Mouse (Mus musculus) testis, postnatal 10 days (tissue): ENCODE data around the gene Tmc5.

Experiments used
- DNase-seq: peaks from one replicate; pipeline ENCODE4 v3.0.0; 2021; ENCODE audit warnings: low spot score

Tmc5 gene

DNA sequence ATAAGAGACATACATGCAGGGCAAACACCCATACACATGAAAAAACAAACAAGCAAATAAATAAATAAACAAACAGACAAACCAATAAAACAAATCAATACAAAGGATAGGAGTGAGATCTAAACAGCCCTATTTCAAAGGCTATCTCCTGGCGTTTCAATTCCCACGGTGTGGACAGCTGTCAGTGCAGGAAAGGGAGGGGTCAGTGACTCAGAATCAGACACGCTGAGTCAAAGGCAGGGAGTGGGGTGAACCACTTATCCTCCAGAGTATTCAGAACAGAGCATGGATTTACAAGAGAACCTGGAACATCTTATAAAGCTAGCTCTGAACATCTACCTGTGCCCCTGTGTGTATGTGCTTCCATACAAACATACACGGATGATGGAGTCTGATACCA, 100.1 kb downstream of the Tmc5 start:
- DNase-seq, result no peak

DNA sequence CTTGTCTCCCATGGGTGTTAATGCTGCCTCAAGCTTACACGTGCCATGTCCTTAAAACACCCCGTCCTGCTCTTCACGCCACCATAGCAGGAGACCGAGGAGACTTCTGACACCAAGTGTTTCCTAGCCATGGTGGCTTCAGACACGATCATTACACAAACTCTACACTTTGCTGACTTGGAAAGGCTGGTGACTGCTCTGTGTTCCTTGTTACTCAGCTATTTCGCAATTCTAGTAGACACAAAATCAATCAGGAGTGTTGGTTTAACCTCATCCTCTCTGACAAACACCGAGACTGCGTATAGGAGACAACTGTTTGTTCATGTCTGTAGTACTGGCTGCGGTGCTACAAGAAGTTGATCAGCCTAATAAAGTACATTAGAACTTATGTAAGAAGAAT, 101.8 kb downstream of the Tmc5 start:
- DNase-seq, result no peak

DNA sequence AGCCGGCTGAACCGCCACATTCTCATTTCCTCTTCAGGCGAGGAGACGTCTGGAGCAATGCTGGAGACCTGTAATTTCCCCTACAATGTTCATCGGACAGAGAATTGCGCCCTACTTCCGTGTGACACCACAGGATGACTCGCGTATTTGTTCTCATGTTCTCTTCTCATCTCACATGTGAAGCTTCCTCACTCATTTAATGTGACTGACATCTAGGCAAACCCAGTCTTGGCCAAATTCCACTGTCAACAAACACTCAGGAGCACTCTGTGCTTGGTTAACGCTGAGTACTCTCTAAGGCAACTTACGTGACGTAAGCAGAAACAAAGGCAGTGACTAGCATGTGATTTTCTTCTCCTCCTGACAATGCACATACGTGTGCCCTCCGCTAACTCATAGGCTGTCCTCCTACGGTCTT, 106.1 kb downstream of the Tmc5 start:
- DNase-seq, result no peak

DNA sequence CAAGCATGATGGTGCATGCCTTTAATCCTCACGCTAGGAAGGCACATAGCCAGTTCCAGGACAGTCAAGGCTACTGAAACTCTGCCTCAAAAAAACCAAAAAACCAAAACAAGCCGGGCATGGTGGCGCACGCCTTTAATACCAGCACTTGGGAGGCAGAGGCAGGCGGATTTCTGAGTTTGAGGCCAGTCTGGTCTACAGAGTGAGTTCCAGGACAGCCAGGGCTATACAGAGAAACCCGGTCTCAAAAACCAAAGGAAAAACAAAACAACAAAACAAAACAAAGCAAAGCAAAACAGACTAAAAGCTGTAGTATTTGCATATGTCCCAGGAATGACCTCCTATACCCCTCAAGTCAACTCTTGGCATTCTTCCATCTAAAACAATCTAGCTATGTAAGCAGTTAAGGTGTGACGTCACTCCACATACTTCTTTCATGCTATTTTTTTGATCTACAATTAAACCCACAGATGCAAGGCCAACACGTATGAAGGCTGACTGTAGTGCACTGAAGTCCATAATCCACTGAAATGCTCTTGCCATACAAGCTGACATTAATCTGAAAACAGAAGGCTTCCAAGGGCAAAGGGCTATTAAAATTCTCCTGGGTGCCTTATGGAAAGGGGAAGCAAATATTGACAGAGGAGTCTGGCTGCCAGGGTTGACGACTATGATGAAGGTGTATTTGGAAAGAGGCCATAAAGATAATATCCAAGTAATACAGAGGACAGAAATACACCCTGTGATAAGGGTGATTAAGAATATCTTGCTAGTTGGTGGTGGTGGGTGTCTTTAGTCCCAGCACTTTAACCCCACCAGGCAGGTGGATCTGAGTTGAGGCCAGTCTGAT, 107.1 kb downstream of the Tmc5 start:
- no peak for DNase-seq

DNA sequence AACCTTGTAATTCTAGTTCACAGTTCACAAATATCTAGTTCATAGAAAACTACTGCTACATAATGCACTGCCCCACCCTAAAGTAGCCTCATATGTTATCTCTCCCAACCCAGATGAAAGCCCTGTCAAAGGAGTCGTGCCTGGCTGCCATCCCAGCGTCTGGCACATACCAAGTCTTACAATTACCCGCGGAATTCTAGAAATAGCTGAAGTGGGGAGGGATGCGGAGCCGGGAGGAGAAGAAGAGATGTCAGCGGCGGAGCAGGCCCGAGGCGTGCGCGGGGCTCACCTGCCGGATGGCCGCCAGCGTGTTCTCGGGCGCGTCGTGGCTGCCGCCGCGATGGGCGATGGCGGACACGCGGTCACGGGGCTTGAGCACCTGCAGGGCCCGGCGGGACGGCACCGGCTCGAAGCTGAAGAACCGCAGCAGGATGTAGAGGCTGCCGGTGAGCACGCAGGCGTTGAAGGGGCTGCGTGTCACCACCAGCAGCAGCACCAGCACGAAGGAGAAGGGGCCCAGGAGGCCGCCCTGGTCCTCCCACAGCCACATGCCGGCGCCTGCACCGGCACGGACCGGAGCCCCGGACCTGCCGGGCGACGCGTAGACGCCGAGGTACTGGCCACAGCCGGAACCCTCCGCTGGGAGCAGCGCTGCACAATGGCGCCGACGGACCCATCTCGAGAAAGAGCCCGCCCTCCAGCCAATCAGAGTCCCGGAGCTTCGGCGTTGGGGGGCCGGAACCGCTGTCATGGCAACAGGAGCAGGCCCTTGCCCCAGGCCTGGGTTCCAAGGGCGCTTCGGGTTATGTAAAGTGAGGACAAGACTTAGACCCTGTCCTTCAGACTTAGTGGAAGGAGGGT, 108.2 kb downstream of the Tmc5 start, which contains the start of gene Gde1:
Gene Gde1, minus strand, starts transcription at position 678 of the 861 bp plus-strand sequence.
- peak; percentile 93 for DNase-seq

DNA sequence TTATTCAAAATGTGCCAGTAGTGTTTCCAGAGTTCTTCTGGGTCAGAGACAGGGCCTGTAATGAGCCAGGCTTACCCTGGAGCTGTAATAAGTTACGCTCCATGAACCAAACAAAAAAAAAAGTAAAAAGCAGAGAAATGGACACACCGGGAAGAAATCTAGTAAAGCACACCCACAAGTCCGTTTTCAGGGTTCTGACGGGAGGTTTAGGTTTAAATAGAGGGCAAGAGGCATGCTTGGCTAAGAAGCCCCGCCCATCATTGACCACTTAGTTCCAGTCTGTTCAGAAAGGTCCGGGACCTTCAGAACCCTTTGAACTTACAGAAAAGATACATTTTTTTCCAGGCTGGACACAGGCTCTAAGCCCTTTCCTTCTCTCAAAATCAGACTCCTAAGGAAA, 109.0 kb downstream of the Tmc5 start:
- no peak for DNase-seq

DNA sequence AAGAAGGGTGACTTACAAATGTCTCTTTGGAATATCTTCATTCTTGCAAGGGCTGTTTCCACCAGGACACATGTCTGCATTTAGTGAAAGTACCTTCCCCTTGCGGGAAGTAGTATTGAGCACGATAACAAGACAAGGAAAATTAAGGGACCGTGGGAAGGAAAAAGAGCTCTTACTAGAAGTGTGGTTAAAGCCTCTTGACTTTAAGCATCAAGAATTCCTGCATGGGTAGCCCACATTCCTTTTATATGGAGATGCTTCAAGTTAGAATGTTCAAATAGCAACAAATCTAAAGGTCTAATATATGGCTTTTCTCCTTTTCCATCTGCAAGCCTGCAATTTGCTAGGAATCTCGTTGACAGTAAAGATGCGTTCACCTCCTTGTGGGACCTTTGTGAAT, 109.4 kb downstream of the Tmc5 start:
- DNase-seq, result no peak

DNA sequence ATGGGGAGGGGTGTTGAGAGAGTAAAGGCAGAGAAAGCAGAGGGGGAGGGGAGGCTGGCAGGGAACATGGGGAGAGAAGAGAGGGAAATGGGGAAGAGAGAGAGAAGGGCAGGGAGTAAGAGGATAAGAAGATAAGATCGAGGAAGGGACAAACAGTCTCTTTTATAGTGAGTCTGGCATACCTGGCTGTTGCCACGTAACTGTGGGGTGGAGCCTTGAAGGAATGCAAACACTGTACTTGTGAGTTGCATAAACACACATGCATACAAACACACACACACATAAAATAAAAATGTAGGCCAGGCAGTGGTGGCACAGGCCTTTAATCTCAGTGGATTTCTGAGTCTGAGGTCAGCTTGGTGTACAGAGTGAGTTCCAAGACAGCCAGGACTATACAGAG, 110.1 kb downstream of the Tmc5 start:
- DNase-seq, result no peak

DNA sequence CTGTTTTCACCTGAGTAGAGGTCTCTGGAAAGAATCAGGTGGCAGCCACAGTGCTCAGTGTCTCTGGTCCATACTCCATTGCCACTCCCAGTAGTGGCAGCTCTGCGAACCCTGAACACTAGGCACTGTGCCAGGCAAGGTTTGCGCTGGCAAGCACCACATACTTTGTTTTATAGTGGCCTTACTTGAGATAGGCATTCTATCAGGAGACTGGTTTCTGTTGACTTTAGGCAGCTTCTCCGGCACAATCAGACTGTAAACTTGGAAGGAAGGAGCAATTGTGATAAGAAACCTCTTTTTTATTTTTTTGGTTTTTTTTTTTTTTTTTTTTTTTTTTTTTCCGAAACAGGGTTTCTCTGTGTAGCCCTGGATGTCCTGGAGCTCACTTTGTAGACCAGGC, 110.9 kb downstream of the Tmc5 start:
- peak; percentile 49 for DNase-seq

DNA sequence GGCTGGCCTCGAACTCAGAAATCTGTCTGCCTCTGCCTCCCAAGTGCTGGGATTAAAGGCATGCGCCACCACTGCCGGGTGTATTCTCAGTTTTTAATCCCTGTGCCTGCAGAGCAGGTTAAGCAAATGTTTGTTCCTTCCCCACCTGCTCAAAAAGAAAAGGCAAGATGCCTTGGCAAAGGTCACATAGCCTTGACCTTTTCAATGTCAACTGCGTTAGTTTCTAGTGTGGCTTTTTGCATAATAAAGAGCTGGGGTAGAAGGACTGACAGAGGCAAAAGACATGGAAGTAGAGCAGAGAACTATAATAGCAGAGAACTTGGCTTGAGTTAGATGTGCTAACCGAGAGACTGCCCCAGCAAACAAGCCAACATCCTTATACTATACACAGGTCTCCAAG, 113.7 kb downstream of the Tmc5 start:
- no peak for DNase-seq

DNA sequence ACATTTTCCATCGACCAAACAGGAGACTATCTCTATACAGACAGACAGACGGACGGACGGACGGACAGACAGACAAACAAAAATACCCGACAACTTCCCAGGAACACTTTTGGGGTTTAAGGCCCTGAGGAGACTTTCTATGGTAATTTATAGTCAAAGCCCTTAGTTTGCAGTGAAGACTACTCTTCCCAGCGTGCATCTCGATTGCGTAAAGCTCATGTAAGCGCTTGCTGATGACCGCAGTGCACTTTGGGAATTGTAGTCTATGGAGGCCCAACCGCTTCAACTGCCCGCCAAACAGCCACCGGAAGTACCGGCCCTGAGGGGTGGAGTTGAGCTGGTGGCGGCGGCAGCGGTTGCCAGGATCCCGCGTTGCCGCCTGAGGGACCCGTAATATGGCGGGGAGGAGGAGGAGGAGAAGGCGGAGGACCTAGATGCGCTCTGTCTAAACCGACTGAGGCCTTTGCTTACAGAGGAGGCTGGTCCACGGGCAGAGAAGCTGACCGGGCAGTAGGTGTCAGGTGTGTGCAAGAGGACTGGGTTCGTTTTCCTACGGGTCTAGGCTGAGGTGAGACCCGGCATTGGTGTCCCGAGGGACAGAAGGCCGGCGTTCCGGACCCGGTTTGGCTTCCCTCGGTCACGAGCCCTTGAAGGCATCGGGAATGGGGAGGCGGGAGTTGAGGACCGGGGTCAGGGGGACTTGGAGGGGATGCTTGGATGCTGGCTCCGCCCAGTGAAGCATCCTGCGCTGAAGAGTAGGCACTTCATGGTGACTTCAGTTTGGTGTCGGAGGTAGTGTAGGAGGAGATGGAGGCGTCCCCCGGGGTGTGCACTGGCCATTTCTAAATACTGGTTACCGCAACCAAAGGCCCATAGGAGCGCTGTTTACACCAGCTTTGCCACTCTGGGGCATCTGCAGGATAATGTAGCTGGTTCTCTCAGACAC, 115.4 kb downstream of the Tmc5 start, which contains the start of gene Ccp110:
Gene Ccp110, plus strand, starts transcription at position 325 of the 946 bp plus-strand sequence.
- peak; percentile 88 for DNase-seq

DNA sequence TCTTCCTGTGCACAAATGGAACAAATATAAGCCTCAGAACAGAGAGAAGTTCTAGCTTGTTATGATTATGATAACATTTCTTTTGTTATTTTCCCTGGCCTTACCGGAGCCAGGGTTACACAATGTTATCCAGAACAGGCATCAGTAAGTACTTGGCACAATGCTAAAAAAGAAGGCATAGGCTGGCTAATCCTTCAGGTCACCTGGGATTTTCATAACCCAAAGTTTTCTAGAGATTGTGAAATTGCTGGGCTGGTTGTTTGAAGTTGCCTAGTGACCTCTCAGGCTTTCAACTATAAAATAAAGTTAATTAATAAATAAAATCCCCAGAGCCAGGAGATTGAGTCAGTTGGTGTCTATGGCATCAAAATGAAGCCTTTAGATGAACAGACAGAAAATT, 117.8 kb downstream of the Tmc5 start:
- DNase-seq, result no peak

DNA sequence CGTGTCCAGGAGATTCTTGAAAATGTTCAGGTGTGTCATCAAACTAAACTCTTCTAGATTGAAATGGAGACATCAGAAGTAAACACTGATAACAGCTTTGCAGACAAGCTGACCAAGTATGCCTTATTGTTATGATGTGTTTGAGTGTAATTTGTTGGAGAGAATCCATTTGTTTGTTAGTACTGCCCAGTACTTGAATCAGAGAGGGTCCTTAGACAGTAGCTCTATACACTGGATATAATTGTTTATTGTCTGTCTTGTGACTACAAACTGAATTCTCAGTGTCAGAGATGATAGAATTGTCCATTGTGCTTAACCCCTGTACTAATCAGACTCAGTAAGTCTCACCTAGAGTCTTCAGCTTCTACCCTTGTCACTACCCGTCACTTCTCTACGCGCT, 121.0 kb downstream of the Tmc5 start:
- no peak for DNase-seq

DNA sequence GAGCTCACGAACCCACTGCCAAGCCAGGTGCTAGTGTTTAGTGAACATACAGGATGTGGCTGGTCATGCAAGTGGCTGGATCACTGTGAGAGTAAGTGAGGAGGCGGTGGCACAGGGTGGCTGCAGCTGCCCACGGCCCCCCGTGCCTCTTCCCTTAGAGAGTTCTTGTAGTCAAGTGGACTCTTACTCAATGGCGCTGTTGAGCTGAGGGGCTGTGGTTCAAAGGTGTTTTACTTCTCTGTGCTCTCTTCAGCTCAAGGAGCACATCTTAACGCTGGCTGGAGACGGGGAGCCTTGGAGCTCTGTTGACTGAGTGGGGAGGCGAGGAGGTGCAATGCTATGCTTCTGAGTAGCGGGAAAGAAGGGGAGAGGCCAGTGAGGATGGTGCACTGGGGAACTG, 126.8 kb downstream of the Tmc5 start:
- no peak for DNase-seq
